ENCODE assay signal across 14 mouse cellular contexts in genomic region chr7:80297041-80297440, GRCm38 (mm10). TPM values are rescaled to one million over a fixed set of nuclear protein-coding genes. Genes with fewer than 3 reads are reported as not detected.
DNase-seq lines count a peak whose midpoint lies in the region; ATAC-seq and TF ChIP-seq lines count a peak whose summit lies in the region.
"Had no signal": no experiment of that assay in that cellular context is flagged by ENCODE, and none has a peak within 500 bp of the region (broad histone marks: within the 10 kb centered on the region; RNA-seq: fewer than 3 reads in every experiment).

No protein-coding gene starts in this region.

- 0 out of 2 replicates have a peak overlapping the region, but pooled peaks have one; percentile 5 for H3K4me3 ChIP-seq in heart, embryonic 13.5 days
- H3K4me3 ChIP-seq in megakaryocyte, embryonic 14.5 days (replicated peaks) = peak overlapping the region; percentile 7
- peak overlapping the region in 1 of 2 experiments; percentile 19; a peak in 2 of 4 replicates for H3K4me3 ChIP-seq in liver, embryonic 14.5 days (ENCODE audit: insufficient read depth in 1 of 2, low read depth in 2 of 2, low read length in 2 of 2)
- H3K4me3 ChIP-seq: layer of hippocampus, adult 2 months had no signal

- H3K9ac ChIP-seq in heart, embryonic 13.5 days = peak overlapping the region; percentile 1; the same call in 1 of the 2 replicates
- H3K9ac ChIP-seq in liver, embryonic 14.5 days (replicated peaks) = no peak overlapping the region

- no peak for ATAC-seq in heart, embryonic 13.5 days (ENCODE audit: extremely low read depth, insufficient number of reproducible peaks, low FRiP score, low TSS enrichment)
- no peak for ATAC-seq in megakaryocyte, adult 5-6 weeks (ENCODE audit: poor library complexity, severe bottlenecking)
- ATAC-seq in liver, embryonic 14.5 days (ENCODE audit: insufficient read depth) = no peak

- no peak for TF ChIP-seq EP300 in liver, embryonic 14.5 days (IDR thresholded peaks at IDR 0.05; ENCODE audit: low read depth)

- intact Hi-C loops in heart, postnatal 36 days (cut with DNase I) = no loop called here

- no peaks in the 10 kb centered on the region for H3K27me3 ChIP-seq in heart, embryonic 13.5 days (replicated peaks)
- H3K27me3 ChIP-seq in megakaryocyte, embryonic 14.5 days (replicated peaks) = no peaks in the 10 kb centered on the region
- no peaks in the 10 kb centered on the region for H3K27me3 ChIP-seq in liver, embryonic 14.5 days (ENCODE audit: control insufficient read depth, insufficient read depth, low read length)

- no peaks in the 10 kb centered on the region for H3K9me3 ChIP-seq in heart, embryonic 13.5 days
- H3K9me3 ChIP-seq in megakaryocyte, embryonic 14.5 days = no peaks in the 10 kb centered on the region
- H3K9me3 ChIP-seq in liver, embryonic 14.5 days (ENCODE audit: control insufficient read depth, low read length) = no peaks in the 10 kb centered on the region

- no peak overlapping the region for H3K27ac ChIP-seq in heart, embryonic 13.5 days (replicated peaks)
- H3K27ac ChIP-seq in liver, embryonic 14.5 days = no peak overlapping the region
- H3K27ac ChIP-seq: layer of hippocampus, adult 2 months had no signal

- H3K36me3 ChIP-seq in heart, embryonic 13.5 days = peaks cover 50% of the 10 kb centered on the region
- H3K36me3 ChIP-seq in megakaryocyte, embryonic 14.5 days (replicated peaks; ENCODE audit: low read length) = peaks cover 51% of the 10 kb centered on the region
- peaks cover 53% of the 10 kb centered on the region for H3K36me3 ChIP-seq in liver, embryonic 14.5 days (replicated peaks; ENCODE audit: control insufficient read depth, insufficient read depth, low read depth)

- DNase-seq in heart, postnatal 36 days = no peak
- peak; percentile 88 for DNase-seq in Muller cell, postnatal 12 days (ENCODE audit: inconsistent ontology term)
- DNase-seq in liver, embryonic 14.5 days (ENCODE audit: low read depth in 3 of 3, low spot score in 3 of 3) = no peak
- no peak for DNase-seq in layer of hippocampus, postnatal 14 days (ENCODE audit: low spot score in 2 of 2)
- no peak for DNase-seq in gastrocnemius, postnatal 4 days (ENCODE audit: low spot score in 2 of 2)
- DNase-seq: adrenal gland, adult 2 months; cerebellum, adult 2 months; kidney, adult 9 months; lung, adult 2 months; thymus, postnatal 25 days had no signal

- peaks cover 35% of the 10 kb centered on the region for H3K4me1 ChIP-seq in heart, embryonic 13.5 days
- H3K4me1 ChIP-seq in megakaryocyte, embryonic 14.5 days = peaks cover 52% of the 10 kb centered on the region
- peaks cover 20 to 25% of the 10 kb centered on the region in 2 experiments for H3K4me1 ChIP-seq in liver, embryonic 14.5 days (replicated peaks; ENCODE audit: control insufficient read depth in 2 of 2, insufficient read depth in 2 of 2, low read length in 1 of 2)

- TF ChIP-seq CTCF in liver, embryonic 14.5 days (IDR thresholded peaks at IDR 0.05; ENCODE audit: low read depth) = no peak

- WGBS in heart, embryonic 13.5 days = 64% methylated on average over 3 of the region's 3 CpGs
- WGBS in liver, embryonic 14.5 days (ENCODE audit: insufficient replicate concordance) = 81% methylated on average over 3 of the region's 3 CpGs

- peak overlapping the region; percentile 78; the same call in 1 of the 2 replicates for H3K4me2 ChIP-seq in heart, embryonic 13.5 days
- H3K4me2 ChIP-seq in liver, embryonic 14.5 days (ENCODE audit: low read depth) = peak overlapping the region; percentile 90

RNA-seq across cellular contexts. Expression of gene Prc1, which starts 2.8 kb away (rescaled TPM):
- 121 and 133 TPM in 2 replicates for polyA plus RNA-seq in heart, embryonic 13.5 days (2015; fragmentation: Nextera tagmentation; extraction: Ambion mirVana)
- 1 to 10 TPM; 2.2 to 2.5 TPM for total RNA-seq in heart, postnatal 36 days (2021)
- 5.6 TPM in 1 of 2 replicates, not detected in the other for polyA plus RNA-seq in megakaryocyte, embryonic 14.5 days (2012; ENCODE audit: insufficient read depth, low replicate concordance)
- total RNA-seq in megakaryocyte, adult 5-6 weeks (2015) = 151 and 153 TPM in 2 replicates
- 210 and 224 TPM in 2 replicates for total RNA-seq in megakaryocyte, adult 5-6 weeks (2017)
- 61.6 and 76.5 TPM in 2 replicates for polyA plus RNA-seq in liver, embryonic 14.5 days (2012; rRNA removed)
- polyA plus RNA-seq in liver, embryonic 14.5 days (2014; fragmentation: Nextera tagmentation; extraction: Ambion mirVana) = 131 TPM in 2 replicates
- 1 to 10 TPM; 2.4 to 4.9 TPM for total RNA-seq in layer of hippocampus, postnatal 14 days (2021)
- total RNA-seq in gastrocnemius, postnatal 4 days (2021) = 10 to 100 TPM; 40.0 to 41.4 TPM

RNA-seq across cellular contexts. Expression of gene Rccd1, which starts 27.2 kb away (rescaled TPM):
- 7.3 and 7.8 TPM in 2 replicates for polyA plus RNA-seq in heart, embryonic 13.5 days (2015; fragmentation: Nextera tagmentation; extraction: Ambion mirVana)
- 1 to 10 TPM; 3.8 to 7.0 TPM for total RNA-seq in heart, postnatal 36 days (2021)
- polyA plus RNA-seq in megakaryocyte, embryonic 14.5 days (2012; ENCODE audit: insufficient read depth, low replicate concordance) = 4.7 and 5.0 TPM in 2 replicates
- 2.6 and 4.2 TPM in 2 replicates for total RNA-seq in megakaryocyte, adult 5-6 weeks (2015)
- total RNA-seq in megakaryocyte, adult 5-6 weeks (2017) = 7.3 and 10.3 TPM in 2 replicates
- polyA plus RNA-seq in liver, embryonic 14.5 days (2012; rRNA removed) = 4.4 and 6.6 TPM in 2 replicates
- 1.6 and 2.8 TPM in 2 replicates for polyA plus RNA-seq in liver, embryonic 14.5 days (2014; fragmentation: Nextera tagmentation; extraction: Ambion mirVana)
- total RNA-seq in layer of hippocampus, postnatal 14 days (2021) = 10 to 100 TPM; 14.5 to 15.4 TPM
- total RNA-seq in gastrocnemius, postnatal 4 days (2021) = 10 to 100 TPM in 1 of 2 experiments, 1 to 10 TPM in 1; 9.4 to 10.4 TPM

RNA-seq across cellular contexts. Expression of gene Vps33b, which starts 27.6 kb away (rescaled TPM):
- 9.6 and 11.1 TPM in 2 replicates for polyA plus RNA-seq in heart, embryonic 13.5 days (2015; fragmentation: Nextera tagmentation; extraction: Ambion mirVana)
- total RNA-seq in heart, postnatal 36 days (2021) = 1 to 10 TPM; 6.2 to 7.2 TPM
- polyA plus RNA-seq in megakaryocyte, embryonic 14.5 days (2012; ENCODE audit: insufficient read depth, low replicate concordance) = 1.8 and 5.0 TPM in 2 replicates
- 15.1 and 31.9 TPM in 2 replicates for total RNA-seq in megakaryocyte, adult 5-6 weeks (2015)
- 23.1 and 29.8 TPM in 2 replicates for total RNA-seq in megakaryocyte, adult 5-6 weeks (2017)
- polyA plus RNA-seq in liver, embryonic 14.5 days (2012; rRNA removed) = 5.3 and 6.7 TPM in 2 replicates
- polyA plus RNA-seq in liver, embryonic 14.5 days (2014; fragmentation: Nextera tagmentation; extraction: Ambion mirVana) = 3.6 and 4.2 TPM in 2 replicates
- 10 to 100 TPM; 21.4 TPM for total RNA-seq in layer of hippocampus, postnatal 14 days (2021)
- total RNA-seq in gastrocnemius, postnatal 4 days (2021) = 1 to 10 TPM; 7.9 to 8.1 TPM

RNA-seq across cellular contexts. Expression of gene Ngrn, which starts 36.0 kb away (rescaled TPM):
- polyA plus RNA-seq in heart, embryonic 13.5 days (2015; fragmentation: Nextera tagmentation; extraction: Ambion mirVana) = 37.0 and 37.9 TPM in 2 replicates
- 10 to 100 TPM; 26.7 to 29.0 TPM for total RNA-seq in heart, postnatal 36 days (2021)
- polyA plus RNA-seq in megakaryocyte, embryonic 14.5 days (2012; ENCODE audit: insufficient read depth, low replicate concordance) = 3.8 and 39.8 TPM in 2 replicates
- total RNA-seq in megakaryocyte, adult 5-6 weeks (2015) = 24.8 and 28.1 TPM in 2 replicates
- 21.4 and 21.8 TPM in 2 replicates for total RNA-seq in megakaryocyte, adult 5-6 weeks (2017)
- 14.2 and 21.4 TPM in 2 replicates for polyA plus RNA-seq in liver, embryonic 14.5 days (2012; rRNA removed)
- 26.7 and 28.3 TPM in 2 replicates for polyA plus RNA-seq in liver, embryonic 14.5 days (2014; fragmentation: Nextera tagmentation; extraction: Ambion mirVana)
- total RNA-seq in layer of hippocampus, postnatal 14 days (2021) = 10 to 100 TPM; 38.9 to 39.3 TPM
- 10 to 100 TPM; 24.4 to 24.6 TPM for total RNA-seq in gastrocnemius, postnatal 4 days (2021)

RNA-seq across cellular contexts. Expression of gene Unc45a, which starts 43.8 kb away (rescaled TPM):
- 18.2 and 20.1 TPM in 2 replicates for polyA plus RNA-seq in heart, embryonic 13.5 days (2015; fragmentation: Nextera tagmentation; extraction: Ambion mirVana)
- 10 to 100 TPM; 15.5 to 16.9 TPM for total RNA-seq in heart, postnatal 36 days (2021)
- 37.4 and 78.5 TPM in 2 replicates for polyA plus RNA-seq in megakaryocyte, embryonic 14.5 days (2012; ENCODE audit: insufficient read depth, low replicate concordance)
- 4.1 and 4.7 TPM in 2 replicates for total RNA-seq in megakaryocyte, adult 5-6 weeks (2015)
- 7.2 and 13.0 TPM in 2 replicates for total RNA-seq in megakaryocyte, adult 5-6 weeks (2017)
- polyA plus RNA-seq in liver, embryonic 14.5 days (2012; rRNA removed) = 3.8 and 7.1 TPM in 2 replicates
- 5.6 and 7.3 TPM in 2 replicates for polyA plus RNA-seq in liver, embryonic 14.5 days (2014; fragmentation: Nextera tagmentation; extraction: Ambion mirVana)
- total RNA-seq in layer of hippocampus, postnatal 14 days (2021) = 10 to 100 TPM; 40.6 to 47.9 TPM
- 10 to 100 TPM; 18.4 to 19.4 TPM for total RNA-seq in gastrocnemius, postnatal 4 days (2021)

Comparison
In these comparisons a context has a peak if more than half of its experiments do, and no peak if none do; other contexts are left out.
1. RNA of gene Prc1, which starts 2.8 kb away (total RNA-seq): 151 to 224 TPM in megakaryocyte, adult 5-6 weeks and 40.0 to 41.4 TPM in gastrocnemius, postnatal 4 days; 2.4 to 4.9 TPM in layer of hippocampus, postnatal 14 days and 2.2 to 2.5 TPM in heart, postnatal 36 days; every median in the first group is over 4 times any median in the second.